Mouse (Mus musculus): Measurements from ENCODE around the gene Ssr1.

Ssr1 gene

DNA sequence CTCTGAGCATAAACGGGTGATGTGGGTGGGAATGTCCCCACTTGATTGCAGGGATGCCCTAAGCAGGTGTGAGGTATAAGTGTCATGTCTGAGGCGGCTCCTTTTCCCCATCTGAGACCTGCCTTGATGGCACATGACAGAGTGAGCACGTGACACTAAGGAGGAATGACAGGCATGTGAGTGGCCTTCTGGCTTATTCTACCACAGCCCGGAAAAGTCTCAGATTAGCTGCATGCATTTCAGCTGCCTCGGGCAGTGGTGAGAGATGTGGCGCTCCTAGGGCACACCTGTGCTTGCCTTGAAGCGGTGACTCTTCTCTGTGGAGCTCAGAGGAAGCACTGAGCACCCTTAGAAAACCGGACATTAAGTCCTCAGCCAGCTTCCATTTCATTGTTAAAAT is 48.6 kb downstream of the Ssr1 start:
- no peak for DNase-seq (ENCODE audit: low spot score)

DNA sequence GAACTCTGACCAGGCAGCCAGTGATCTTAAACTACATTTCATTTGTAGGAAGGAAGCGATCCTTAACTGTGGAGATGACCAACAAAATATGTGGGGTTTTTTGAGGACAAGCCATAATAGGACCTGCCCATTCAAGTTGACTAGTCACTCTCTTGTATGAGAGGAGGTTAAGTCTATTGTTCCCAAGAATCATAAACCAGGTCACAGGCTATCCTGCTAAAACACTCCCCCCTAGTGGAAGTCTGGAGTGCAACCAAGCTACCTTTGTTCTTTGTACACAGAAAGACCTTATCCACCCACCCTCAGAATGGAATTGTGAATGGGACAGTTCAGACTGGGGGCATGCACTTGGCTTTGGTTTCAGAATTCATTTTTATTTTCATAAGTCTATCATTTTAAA is 49.7 kb downstream of the Ssr1 start:
- no peak for DNase-seq (ENCODE audit: low spot score)

DNA sequence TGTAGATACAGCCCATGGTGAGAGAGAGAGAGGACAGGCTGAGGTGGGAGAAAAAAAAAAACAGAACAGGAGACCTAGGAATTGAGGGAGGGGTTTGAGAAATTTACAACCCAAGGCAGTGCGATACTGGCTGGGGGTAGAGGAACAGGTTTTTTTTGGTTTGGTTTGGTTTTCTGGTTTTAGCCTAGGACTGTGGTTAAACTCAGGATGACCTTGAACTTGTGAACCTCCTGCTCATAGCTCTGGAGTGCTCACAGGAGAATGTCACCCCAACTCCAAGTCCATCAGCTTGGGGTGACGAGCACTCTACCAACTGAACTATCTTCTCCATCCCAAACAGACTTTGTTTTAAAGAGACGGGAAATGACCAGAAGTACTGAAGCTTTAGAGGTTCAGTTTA is 50.6 kb downstream of the Ssr1 start:
- no peak for DNase-seq (ENCODE audit: low spot score)

DNA sequence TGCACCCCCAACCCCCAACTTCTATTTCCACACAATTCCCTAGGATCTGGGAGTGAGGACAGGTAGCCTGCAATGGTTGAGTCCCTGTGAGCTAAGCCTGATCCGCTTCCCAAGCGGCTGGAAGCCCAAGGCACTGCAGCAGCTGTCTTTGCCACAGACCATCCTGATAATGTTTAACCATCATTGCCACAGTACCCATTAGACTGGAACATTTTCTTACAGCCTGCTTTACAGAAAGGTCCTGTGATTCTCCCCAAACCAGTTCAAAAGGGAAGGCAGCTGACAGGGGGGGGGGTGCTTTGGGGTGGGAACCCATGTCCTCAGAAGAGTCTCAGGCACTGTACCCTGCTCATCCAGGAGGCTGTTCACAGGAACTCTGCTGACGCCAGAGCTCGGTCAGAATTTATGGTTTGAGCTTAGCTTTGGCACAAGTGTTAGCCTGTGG is 51.1 kb downstream of the Ssr1 start:
- no peak for DNase-seq (ENCODE audit: low spot score)

DNA sequence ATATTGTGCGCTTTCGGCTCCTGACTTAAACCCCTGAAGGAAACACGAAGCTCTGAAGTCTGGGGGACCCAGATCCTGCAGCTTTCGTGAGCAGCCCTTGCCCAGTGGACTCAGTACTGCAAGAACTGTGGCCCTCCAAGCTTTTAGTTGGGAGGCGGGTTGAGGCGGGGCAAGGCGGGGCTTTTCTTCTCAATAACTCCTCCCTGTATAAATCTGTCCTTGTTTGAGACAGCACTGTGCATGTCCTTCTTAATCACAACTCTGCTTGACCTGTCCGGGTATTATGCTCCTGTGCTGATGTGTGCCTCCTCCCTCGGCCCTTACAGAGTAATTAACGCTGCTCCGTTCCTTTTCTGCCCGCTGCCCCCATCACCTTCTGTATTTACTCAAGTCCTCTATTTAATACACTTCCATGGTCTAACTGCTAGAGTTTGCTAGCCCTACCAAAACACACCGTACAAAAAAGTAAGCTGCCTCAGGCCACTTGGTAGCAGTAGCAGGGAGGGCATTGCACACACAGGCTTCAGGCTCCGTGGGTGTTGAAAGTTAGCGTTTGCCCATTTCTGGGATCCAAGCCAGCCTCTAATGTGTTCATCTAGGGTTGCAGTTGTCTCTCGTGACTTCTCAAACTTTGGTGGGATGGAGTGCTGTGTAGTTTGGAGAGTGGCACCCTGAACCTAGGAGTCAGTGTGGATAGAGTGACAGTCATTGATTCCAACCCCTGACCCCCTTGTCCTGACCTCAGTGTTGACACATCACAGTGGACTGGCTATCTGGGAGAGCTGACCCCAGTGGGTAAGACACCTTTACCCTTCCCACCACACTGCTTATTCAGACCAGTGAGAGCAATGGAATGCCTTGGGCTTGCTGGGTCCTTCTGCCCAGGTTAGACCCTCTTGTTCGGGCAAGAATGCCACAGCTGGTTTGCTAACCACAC is 51.8 kb downstream of the Ssr1 start:
- no peak for DNase-seq (ENCODE audit: low spot score)

DNA sequence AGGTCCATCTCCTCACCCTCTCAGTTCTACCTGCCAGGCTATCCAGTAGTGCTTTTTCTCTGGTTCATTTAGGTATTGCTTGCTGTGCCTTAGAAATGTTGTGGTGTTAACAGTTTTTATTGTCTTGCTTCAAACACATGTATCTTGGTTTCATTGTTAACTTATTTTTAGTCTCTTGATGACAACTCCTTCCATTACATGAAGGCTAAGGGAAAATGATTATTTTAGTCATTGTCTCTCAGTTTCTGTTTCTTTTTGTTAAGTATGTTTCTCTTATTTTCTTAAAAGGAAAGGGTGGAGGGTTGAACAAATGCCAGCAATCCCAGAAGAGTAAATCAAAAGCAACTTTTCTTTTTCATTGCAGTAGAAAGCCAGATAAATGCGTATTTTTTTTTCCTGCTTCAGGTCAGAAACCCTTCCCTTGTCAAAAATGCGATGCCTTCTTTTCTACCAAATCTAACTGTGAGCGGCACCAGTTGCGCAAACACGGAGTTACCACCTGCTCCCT is 52.8 kb downstream of the Ssr1 start:
- no peak for DNase-seq (ENCODE audit: low spot score)

DNA sequence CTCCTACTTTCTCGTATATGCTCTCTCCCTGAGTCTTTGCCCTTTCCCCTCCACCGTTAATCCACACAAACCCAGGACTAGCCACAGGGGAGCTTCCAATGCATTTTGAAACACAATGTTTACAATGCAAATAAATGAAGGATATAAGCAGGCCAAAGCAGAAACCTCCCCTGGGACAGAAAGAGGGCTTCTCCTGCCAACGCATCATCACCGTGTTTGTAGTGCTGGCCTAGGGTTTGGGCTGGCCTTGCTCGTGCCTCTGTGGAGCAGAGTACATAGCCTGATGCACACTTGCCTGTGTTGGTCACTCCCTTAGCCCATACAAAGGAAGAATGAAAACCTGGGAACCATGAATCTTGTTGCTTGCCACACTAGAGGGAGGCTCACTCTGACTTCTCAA is 53.4 kb downstream of the Ssr1 start:
- DNase-seq (ENCODE audit: low spot score) = no peak

DNA sequence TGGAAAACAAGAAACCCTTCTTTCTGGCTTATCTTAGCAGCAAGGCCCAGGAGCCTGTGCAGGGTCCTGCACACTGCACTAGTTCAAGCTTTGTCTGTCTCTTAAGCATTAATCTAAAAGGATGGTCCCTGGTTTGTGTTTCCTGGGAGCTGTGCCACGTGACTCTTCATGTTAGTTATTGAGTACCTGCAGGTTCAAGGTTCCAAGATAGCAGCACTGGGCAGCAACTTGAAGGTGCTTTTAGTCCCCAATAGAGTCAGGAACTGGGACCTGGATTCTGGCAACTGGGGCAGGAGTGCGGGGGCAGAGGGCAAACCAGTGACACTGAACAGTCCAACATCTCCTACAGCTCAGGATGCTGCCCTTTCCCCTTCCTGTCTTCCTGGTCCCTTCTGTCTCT is 53.9 kb downstream of the Ssr1 start:
- DNase-seq (ENCODE audit: low spot score) = no peak

DNA sequence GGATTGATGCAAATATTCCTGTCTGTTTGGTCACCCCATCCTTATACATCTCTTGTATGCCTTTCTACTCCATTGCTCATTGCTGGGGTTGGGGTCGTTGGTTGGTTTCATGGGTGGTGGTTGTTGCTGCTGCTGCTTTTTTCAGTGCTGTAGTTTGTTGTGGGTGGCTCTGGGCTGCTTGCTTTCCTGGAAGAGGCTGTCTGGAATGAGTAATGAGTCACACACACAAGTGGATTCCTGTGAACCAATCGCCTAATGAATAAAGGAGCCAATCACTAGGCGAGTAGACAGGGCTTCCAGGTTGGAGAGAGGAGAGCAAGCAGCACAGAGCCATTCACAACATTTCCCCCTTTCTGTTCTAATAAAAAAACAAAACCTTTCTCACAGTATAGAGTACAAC is 57.7 kb downstream of the Ssr1 start:
- no peak for DNase-seq (ENCODE audit: low spot score)

DNA sequence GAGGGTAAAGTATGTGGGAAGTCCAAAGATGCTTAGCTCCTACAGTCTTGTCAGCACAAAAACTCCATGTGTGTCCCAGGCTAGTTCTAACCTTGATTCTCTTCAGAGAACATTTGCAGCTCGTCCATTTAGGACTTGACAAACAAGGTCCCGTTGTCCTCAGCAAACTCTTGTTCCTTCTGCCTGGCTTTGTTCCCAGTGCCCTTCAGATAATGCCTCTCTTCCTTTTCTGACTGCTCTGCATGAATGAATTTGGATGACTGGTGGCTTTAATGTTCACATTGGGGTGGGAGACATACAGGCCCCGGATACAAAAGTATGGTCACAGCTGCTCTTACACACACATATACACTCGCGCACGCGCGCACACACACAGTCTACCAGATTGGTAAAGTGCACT is 59.1 kb downstream of the Ssr1 start:
- no peak for DNase-seq (ENCODE audit: low spot score)

DNA sequence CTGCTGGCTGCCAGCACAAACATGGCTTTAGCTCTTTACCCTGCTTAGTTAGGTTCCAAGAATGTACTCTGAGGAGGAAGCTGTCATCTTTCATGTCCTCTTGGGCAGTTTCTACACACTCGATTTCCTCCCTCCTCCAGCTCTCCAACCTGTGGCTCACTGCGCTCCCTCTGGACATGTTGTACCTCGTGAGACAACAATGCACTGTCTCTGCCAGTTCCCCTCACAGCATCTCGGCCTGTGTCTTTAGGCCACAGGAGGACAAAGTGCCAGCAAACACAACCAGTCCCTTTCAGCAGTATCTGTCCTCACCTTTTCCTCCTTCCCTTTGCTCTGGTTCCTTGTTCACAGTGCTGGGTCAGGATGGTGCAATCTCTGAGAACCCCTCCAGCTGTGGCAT is 59.9 kb downstream of the Ssr1 start:
- no peak for DNase-seq (ENCODE audit: low spot score)

DNA sequence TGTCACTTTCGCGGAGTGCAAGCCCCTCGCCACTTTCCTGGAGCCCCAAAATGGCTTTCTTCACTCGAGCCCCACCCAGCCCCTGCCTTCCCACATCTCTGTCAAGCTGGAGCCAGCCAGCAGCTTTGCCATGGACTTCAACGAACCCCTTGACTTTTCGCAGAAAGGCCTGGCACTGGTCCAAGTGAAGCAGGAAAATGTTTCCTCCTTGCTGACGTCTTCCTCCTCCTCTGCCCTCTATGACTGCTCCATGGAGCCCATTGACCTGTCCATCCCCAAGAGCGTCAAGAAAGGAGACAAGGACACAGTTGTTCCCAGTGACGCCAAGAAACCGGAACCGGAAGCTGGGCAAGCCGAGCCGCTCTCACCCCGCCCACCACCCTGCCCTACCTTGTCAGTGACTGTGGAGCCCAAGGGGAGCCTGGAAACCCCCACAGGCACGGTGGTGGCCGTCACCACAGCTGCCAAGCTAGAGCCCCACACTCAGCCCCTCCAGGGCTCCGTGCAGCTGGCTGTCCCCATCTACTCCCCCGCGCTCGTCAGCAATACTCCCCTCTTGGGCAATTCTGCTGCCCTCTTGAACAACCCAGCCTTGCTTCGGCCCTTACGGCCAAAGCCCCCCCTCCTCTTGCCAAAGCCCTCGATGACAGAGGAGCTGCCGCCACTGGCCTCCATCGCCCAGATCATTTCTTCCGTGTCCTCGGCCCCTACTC is 62.7 kb downstream of the Ssr1 start:
- no peak for DNase-seq (ENCODE audit: low spot score)

DNA sequence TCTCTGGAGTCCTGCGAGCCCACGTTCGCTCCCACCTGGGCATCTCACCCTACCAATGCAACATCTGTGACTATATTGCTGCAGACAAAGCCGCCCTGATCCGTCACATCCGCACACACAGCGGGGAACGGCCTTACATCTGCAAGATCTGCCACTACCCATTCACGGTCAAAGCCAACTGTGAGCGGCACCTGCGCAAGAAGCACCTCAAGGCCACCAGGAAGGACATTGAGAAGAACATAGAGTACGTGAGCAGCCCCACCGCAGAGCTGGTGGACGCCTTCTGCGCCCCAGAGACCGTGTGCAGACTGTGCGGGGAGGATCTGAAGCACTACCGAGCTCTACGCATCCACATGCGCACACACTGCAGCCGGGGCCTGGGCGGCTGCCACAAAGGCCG is 63.4 kb downstream of the Ssr1 start:
- no peak for DNase-seq (ENCODE audit: low spot score)

DNA sequence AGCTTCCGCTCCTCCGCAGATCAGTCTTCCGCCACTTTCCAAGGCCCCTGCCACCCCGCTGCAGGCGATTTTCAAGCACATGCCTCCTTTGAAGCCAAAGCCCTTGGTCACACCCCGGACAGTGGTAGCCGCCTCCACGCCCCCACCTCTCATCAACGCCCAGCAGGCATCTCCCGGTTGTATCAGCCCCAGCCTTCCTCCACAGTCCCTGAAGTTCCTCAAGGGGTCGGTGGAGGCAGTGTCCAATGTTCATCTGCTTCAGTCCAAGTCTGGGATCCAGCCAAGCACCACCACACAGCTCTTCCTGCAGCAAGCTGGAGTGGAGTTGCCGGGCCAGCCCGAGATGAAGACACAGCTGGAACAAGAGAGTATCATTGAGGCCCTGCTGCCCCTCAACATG is 63.9 kb downstream of the Ssr1 start:
- DNase-seq (ENCODE audit: low spot score) = no peak

DNA sequence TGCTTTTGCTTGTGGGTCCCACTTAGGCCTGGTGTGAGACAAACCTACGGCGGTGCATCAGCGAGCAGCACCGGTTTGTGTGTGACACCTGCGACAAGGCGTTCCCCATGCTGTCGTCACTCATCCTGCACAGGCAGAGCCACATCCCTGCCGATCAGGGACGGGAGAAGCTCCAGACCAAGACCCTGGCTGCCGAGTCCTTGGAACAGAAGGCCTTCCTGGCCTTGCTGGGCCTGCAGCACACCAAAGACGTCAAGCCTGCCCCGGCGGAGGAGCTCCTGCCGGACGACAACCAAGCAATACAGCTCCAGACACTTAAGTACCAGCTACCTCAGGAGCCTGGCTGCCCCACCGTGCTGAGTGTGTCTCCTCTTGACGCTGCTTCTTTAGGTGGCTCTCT is 64.5 kb downstream of the Ssr1 start:
- DNase-seq (ENCODE audit: low spot score) = no peak

DNA sequence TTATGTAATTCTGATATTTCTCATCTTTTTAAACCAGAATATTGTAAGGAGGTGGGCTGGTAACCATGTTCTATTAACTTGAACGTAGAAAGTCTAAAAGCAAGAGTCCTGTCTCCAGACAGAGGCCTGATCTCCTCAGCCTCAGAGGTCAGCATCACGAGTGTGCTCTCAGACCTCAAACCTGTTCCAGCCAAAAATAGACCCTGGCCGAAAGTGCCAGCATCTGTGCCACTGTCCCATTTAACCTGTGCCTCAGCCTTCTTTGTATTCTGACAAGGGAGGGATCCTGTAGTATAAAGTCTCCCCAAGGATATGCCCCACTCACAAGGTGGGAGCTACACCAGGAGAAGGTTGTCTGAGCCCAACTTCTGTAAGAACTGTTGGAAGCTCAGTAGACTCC is 67.6 kb downstream of the Ssr1 start:
- DNase-seq (ENCODE audit: low spot score) = no peak

DNA sequence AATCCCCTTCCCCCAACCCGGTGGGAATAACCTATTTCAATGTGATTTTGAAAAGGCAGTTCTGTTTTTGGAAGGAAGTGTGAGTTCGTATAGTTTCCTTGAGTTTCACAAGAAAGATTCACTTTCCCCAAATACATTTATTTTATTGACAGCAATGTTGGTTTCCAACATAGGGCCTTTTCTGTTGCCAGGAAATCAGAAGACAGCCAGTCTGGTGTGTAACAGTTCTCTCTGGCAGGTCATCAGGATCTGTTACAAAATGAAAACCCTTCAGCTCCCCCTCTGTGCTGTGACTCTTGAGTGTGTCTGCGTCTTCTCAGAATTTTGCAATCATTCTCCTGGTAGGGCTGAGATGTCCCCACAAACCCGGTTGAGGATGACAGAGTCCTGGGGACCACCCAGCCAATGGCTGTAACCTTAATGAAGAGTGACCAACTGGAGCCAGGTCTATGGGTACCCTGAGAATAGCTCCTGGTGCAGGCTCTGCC is 69.5 kb downstream of the Ssr1 start:
- DNase-seq (ENCODE audit: low spot score) = no peak

DNA sequence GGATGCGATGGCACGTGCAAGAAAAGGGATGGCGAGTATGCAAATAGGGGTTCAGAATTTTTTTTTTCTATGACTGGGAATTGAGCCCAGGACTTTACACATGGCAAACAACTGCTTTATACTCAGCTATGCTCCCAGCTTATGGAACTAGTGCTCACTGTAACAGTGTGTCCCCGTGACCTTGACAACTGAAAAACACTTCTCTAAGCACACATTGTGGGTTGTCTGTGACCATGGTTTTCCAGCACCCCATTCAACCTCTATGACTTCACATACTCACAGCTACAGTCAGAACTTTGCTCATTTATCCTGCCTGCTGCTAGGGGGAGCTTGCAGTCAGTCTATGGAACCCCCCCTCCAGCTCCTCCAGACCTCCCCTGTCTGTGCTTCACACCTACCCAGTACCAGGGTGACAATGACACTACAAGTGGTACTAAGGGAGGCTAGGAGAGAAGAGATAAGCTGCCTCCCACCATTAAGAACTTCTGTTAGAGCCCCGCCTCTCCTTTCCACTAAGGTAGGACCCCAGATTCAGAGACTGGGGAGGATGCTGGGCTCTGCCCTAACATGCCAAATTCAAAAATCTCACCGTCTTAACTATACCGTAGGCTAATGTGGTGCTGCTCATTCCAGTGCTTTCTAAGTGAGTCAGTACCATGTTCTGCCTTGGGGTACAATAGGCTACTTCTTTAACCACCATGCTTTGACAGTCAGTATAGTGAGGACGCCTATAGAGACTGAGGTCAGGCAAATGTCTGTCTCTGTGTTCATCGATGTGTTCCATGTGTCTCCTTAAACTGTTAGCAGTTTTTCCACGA is 70.2 kb downstream of the Ssr1 start:
- DNase-seq (ENCODE audit: low spot score) = no peak

DNA sequence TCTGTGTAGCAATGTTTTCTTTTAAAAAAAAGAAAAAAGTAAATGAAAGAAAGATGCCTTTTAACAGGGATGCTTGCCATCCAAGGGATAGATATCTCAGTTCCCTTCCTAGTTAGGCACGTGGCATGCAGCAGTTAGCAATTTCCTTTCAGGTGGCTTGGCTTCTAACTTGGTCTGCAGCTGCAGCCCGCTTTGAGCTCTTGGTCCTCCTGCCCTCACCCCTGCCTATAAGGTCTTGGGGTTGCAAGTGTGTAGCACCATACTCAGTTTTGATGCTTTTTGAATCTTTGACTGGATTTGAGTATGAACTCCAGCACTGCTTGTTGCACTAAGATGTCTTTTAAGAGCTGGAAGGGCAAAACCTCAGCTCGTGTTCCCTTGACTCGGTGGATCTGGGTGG is 70.9 kb downstream of the Ssr1 start:
- no peak for DNase-seq (ENCODE audit: low spot score)

DNA sequence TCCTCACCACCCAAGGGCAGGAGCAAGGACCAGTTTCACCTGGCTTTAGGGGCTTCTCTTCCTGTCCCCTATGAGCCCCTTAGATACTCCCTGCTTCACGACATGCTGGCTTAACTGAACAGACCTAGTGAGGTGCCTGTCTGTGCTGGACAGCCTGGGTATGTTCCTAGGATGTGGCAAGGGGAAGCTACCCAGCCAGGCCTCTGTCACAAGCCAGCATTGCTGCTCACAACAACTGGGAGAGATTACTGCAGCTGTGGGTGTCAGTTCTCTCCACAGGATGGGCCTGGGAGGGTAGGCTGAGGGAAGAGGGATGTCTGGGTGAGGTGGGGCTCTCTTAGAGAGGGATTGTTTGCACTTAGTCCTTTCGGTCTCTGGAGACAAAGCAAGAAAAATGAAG is 73.3 kb downstream of the Ssr1 start:
- DNase-seq (ENCODE audit: low spot score) = no peak

DNA sequence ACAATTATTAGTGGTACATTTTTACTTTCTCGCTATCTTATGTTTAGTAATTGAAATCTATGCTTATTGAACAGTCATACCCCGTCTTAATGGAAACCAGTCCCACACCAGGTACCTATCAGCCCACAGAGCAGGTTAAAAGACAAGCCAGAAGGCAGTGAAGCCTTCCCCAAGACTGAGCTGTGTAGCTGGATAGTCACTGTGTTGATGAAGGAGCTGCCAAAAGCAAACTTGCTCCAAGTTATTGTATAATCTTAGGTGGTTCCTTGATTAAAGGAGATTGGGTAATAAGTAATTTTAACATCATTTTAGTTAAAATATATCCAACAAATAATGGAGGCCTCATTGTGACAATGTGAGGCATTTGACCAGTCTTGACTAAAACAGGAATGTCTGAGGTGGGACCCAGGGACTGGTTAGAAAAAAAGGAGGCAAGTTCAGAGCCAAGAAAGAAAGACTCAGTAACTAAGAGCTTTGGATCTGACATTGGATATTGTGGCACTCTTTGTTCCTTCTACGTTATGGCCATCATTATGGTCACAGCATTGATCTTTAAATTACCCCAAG is 74.2 kb downstream of the Ssr1 start:
- DNase-seq (ENCODE audit: low spot score) = no peak
